Mouse (Mus musculus): ENCODE measurements around the gene Magt1.

Gene Magt1

GRCm38 (mm10) chrX:106011465-106012159, at the start of gene Magt1:
Magt1 (minus strand) TSS chrX:106011906.
- no peak for TF ChIP-seq GATA4 (IDR thresholded peaks at IDR 0.05; ENCODE audit: insufficient replicate concordance, low read length)

- TF ChIP-seq GATA4 (IDR thresholded peaks at IDR 0.05; ENCODE audit: insufficient replicate concordance, low read length) = no peak
These were observed 36.5 kb upstream of the Magt1 start for GRCm38 (mm10) chrX:106048191-106048590.

GRCm38 (mm10) chrX:106045928-106046327, 34.2 kb upstream of the Magt1 start:
- TF ChIP-seq GATA4 (IDR thresholded peaks at IDR 0.05; ENCODE audit: insufficient replicate concordance, low read length) = no peak

DNA sequence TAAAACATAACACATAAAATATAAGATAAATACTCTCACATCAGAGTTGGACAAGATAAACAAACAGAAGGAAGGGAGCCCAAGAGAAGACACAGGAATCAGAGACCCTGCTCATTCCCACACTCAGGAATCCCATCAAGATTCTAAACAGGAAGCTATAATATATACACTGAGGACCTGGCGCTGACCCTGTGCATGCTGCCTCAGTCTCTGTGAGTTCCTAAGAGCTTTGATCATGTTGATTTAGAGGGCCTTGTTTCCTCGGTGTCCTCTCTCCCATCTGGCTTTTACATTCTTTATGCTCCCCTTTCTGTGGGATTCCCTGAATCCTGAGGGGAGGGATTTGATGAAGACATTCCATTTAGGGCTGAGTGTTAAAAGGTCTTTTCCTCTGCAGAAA, 33.7 kb upstream of the Magt1 start:
- no peak for TF ChIP-seq GATA4 (IDR thresholded peaks at IDR 0.05; ENCODE audit: insufficient replicate concordance, low read length)

DNA sequence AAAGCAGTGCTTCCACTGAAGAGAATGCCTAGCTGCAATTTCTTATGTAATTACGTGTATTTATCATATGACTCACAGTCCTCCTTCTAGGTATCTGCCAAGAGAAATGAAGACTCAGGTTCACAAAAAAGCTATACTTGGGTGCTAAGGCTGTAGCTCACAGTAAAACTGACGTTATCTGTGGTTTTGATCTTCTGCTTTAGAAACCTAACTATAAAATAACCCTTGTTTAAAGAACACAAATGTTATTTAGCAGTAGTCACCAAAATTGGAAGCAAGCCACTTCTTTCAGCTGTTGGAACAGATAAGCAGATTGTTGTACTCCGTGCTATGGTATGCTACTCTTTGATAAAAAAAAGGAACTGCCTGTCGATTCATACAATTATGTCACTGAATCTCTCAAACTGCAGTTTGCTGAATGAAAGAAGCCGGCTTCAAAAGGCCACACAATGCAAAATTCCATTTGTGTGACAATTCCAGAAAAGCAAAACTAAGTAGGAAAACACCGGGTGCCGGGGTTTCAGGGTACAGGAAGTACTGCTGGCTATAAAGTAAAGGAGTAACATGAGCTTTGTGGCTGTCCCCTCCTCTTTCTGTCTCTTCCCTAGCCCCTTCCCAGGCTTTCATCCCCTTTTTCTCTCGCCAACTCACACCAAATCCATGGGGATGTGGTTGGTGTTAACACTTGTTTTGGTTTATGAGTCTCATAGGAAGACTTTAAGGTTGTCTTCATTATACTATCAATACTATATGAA, 32.3 kb upstream of the Magt1 start:
- TF ChIP-seq GATA4 (IDR thresholded peaks at IDR 0.05; ENCODE audit: insufficient replicate concordance, low read length) = peak; percentile 64; the same call in 1 of the 2 replicates

- TF ChIP-seq GATA4 (IDR thresholded peaks at IDR 0.05; ENCODE audit: insufficient replicate concordance, low read length) = no peak
These were observed 25.6 kb upstream of the Magt1 start for GRCm38 (mm10) chrX:106037185-106037752.

DNA sequence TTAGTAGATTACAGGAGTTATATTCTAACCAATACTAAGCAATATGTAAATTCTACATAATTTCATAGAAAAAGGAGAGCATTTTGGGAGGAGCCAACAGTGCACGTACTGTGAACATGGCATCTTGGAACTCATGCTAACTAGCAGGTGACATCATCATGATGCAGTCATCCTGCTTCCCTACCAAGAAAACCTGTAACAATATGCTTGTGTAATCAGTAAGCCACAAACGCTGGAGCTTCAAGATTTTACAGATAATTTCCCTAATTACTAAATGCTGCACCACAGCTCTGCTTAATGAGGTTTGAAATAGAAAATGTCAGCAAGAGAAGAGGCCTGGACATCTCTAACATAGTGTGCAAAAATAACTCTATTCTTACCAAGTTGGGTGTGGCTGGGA, 24.0 kb upstream of the Magt1 start:
- no peak for TF ChIP-seq GATA4 (IDR thresholded peaks at IDR 0.05; ENCODE audit: insufficient replicate concordance, low read length)

DNA sequence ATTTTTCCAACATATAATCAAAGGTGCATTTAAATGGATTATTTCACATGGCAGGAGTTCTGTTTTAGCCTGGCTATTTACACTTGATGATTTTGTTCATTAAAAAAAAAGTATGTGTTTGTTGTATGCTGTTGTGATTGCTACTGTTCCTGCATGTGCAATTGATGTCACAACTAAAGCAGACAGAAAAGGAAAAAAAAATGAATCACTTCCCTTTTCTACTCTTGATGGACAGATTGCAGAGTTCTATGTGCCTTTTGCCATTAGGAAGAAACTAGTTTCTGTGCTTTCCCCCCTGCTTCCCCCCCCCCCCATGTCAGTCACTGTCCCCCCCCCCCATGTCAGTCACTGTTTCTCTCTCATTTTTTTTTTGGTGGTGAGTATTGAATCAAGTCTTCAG, 19.4 kb upstream of the Magt1 start:
- TF ChIP-seq GATA4 (IDR thresholded peaks at IDR 0.05; ENCODE audit: insufficient replicate concordance, low read length) = no peak

- no peak for TF ChIP-seq GATA4 (IDR thresholded peaks at IDR 0.05; ENCODE audit: insufficient replicate concordance, low read length)
These were observed 18.5 kb upstream of the Magt1 start for GRCm38 (mm10) chrX:106030176-106030575.

GRCm38 (mm10) chrX:106027343-106027674, 15.6 kb upstream of the Magt1 start:
- no peak for TF ChIP-seq GATA4 (IDR thresholded peaks at IDR 0.05; ENCODE audit: insufficient replicate concordance, low read length)

GRCm38 (mm10) chrX:106026418-106027342, 15.0 kb upstream of the Magt1 start, which contains the start of gene Atp7a:
Atp7a (plus strand) TSS chrX:106027276.
- peak; percentile 59; the same call in 1 of the 2 replicates for TF ChIP-seq GATA4 (IDR thresholded peaks at IDR 0.05; ENCODE audit: insufficient replicate concordance, low read length)

DNA sequence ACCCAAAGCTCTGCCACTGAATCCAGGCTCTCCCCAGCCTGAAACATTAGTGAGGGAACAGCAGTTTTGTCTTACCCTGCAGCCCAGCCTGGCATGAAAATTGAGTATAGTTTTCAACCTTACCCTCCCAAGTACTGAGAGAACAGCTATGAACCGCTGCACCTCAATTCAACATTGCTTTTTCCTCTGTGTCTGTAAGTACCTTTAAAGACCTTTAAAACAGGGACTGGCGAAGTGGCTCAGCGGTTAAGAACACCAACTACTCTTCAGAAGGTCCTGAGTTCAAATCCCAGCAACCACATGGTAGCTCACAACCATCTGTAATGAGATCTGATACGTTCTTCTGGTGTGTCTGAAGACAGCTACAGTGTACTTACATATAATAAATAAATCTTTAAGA, 5.8 kb upstream of the Magt1 start:
- no peak for TF ChIP-seq GATA4 (IDR thresholded peaks at IDR 0.05; ENCODE audit: insufficient replicate concordance, low read length)

- no peak for TF ChIP-seq GATA4 (IDR thresholded peaks at IDR 0.05; ENCODE audit: insufficient replicate concordance, low read length)
These were observed 5.4 kb upstream of the Magt1 start for GRCm38 (mm10) chrX:106017102-106017501.

- no peak for TF ChIP-seq GATA4 (IDR thresholded peaks at IDR 0.05; ENCODE audit: insufficient replicate concordance, low read length)
These were observed 4.0 kb upstream of the Magt1 start, which contains the start of gene Cox7b for GRCm38 (mm10) chrX:106015571-106016322. Cox7b (plus strand) TSS chrX:106015700.
